Mouse (Mus musculus): ENCODE measurements around the gene Lctl. TPM values are rescaled to one million over a fixed set of nuclear protein-coding genes. Genes with fewer than 3 reads are reported as not detected.

Lctl gene
- 1.5 and 2.3 TPM in 2 replicates for total RNA-seq (2012; rRNA removed)

DNA sequence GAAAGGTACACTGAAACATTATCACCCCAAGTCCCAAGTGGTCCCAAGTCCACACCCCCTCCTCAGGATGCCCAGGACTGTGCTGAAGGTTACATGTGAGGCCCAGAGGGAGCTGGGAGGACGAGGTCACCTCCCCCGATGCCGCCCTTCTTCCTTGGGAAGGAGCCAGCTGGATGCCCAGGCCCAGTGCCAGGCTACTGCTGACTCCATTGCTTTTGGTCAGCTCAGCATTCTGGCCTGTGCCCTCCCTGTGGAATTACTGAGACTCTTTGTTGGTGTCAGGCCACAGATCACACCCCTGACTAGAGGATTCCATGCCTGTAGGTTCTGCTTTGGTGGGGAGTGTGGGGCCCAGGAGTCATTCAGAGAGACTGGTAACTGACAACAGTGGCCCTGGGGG is at the start of gene Lctl:
Gene Lctl (plus strand): TSS at position 272 of the 400 bp plus-strand sequence.
- DNase-seq (ENCODE audit: low read depth, low spot score): no peak
- no peaks in the 10 kb centered on the region for H3K36me3 ChIP-seq (ENCODE audit: control insufficient read depth, insufficient read depth, low read length, poor library complexity, severe bottlenecking)
- no peak within 1 kb of the TSS for H3K9ac ChIP-seq (ENCODE audit: insufficient read depth, low read depth, low read length, poor library complexity, severe bottlenecking)
- H3K4me1 ChIP-seq (ENCODE audit: control insufficient read depth in 2 of 2, insufficient read depth in 2 of 2, low read length in 2 of 2, poor library complexity in 1 of 2): peaks cover 2 to 10% of the 10 kb centered on the region in 2 experiments; a peak in 1 of 4 replicates
- H3K27ac ChIP-seq (ENCODE audit: insufficient read depth, low read depth, low read length, poor library complexity, severe bottlenecking): no peak within 1 kb of the TSS
- in situ Hi-C loops (cut with MboI; ENCODE audit: low sequenced_read_pairs in 2 of 2, unreplicated experiment in 2 of 2): no loop called here
- TF ChIP-seq ZNF384 (IDR thresholded peaks at IDR 0.05; ENCODE audit: low read depth, low read length) (no peak), CHD2 (IDR thresholded peaks at IDR 0.05; ENCODE audit: low read depth, low read length) (no peak), HCFC1 (IDR thresholded peaks at IDR 0.05; ENCODE audit: borderline replicate concordance, insufficient read depth, low read length) (no peak), MAFK (IDR thresholded peaks at IDR 0.05; ENCODE audit: insufficient read depth, low read depth, low read length) (no peak)
- H3K4me3 ChIP-seq (ENCODE audit: insufficient read depth in 1 of 2, low read depth in 1 of 2, low read length in 2 of 2, poor library complexity in 1 of 2, severe bottlenecking in 1 of 2): no peak within 1 kb of the TSS
- no peaks in the 10 kb centered on the region for H3K9me3 ChIP-seq (ENCODE audit: control insufficient read depth, insufficient read depth, low read depth, low read length)

DNA sequence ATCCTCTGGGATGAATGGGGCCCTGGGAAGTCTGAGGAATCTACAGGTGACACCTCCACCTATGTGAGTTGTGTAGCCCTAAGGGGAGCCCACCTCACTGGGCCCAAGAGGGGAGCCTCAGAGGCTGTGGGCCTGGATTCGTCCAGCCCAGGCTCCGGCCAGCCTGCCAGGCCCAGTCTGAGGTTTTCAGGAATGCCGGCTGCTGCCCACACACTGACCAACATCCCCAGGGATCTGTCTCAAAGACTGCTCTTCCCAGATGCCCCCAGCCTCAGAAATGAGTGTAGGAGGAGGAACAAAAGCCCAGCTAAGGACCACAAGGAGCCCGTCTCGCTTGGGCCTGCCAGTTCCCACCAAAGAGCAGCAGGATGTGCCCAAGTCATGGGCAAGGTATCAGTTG is 49.2 kb upstream of the Lctl start:
- Histone ChIP-seq H3K4me3 (ENCODE audit: insufficient read depth in 1 of 2, low read depth in 1 of 2, low read length in 2 of 2, poor library complexity in 1 of 2, severe bottlenecking in 1 of 2) (no peak overlapping the region), H3K36me3 (ENCODE audit: control insufficient read depth, insufficient read depth, low read length, poor library complexity, severe bottlenecking) (no peaks in the 10 kb centered on the region), H3K9me3 (ENCODE audit: control insufficient read depth, insufficient read depth, low read depth, low read length) (no peaks in the 10 kb centered on the region), H3K27ac (ENCODE audit: insufficient read depth, low read depth, low read length, poor library complexity, severe bottlenecking) (no peak overlapping the region), H3K9ac (ENCODE audit: insufficient read depth, low read depth, low read length, poor library complexity, severe bottlenecking) (no peak overlapping the region), H3K4me1 (ENCODE audit: control insufficient read depth in 2 of 2, insufficient read depth in 2 of 2, low read length in 2 of 2, poor library complexity in 1 of 2) (no peaks in the 10 kb centered on the region)
- no peak for DNase-seq (ENCODE audit: low read depth, low spot score)
- in situ Hi-C loops (cut with MboI; ENCODE audit: low sequenced_read_pairs in 2 of 2, unreplicated experiment in 2 of 2): no loop called here
- TF ChIP-seq HCFC1 (IDR thresholded peaks at IDR 0.05; ENCODE audit: borderline replicate concordance, insufficient read depth, low read length) (no peak), MAFK (IDR thresholded peaks at IDR 0.05; ENCODE audit: insufficient read depth, low read depth, low read length) (no peak), ZNF384 (IDR thresholded peaks at IDR 0.05; ENCODE audit: low read depth, low read length) (no peak), CHD2 (IDR thresholded peaks at IDR 0.05; ENCODE audit: low read depth, low read length) (no peak), ZC3H11A (IDR thresholded peaks at IDR 0.05; ENCODE audit: borderline replicate concordance, low read depth, low read length) (no peak)

GRCm38 (mm10) chr9:64068571-64068970 is 48.4 kb upstream of the Lctl start:
- Histone ChIP-seq H3K4me1 (ENCODE audit: control insufficient read depth in 2 of 2, insufficient read depth in 2 of 2, low read length in 2 of 2, poor library complexity in 1 of 2) (no peaks in the 10 kb centered on the region), H3K4me3 (ENCODE audit: insufficient read depth in 1 of 2, low read depth in 1 of 2, low read length in 2 of 2, poor library complexity in 1 of 2, severe bottlenecking in 1 of 2) (no peak overlapping the region), H3K27ac (ENCODE audit: insufficient read depth, low read depth, low read length, poor library complexity, severe bottlenecking) (no peak overlapping the region), H3K9me3 (ENCODE audit: control insufficient read depth, insufficient read depth, low read depth, low read length) (no peaks in the 10 kb centered on the region), H3K36me3 (ENCODE audit: control insufficient read depth, insufficient read depth, low read length, poor library complexity, severe bottlenecking) (no peaks in the 10 kb centered on the region), H3K9ac (ENCODE audit: insufficient read depth, low read depth, low read length, poor library complexity, severe bottlenecking) (no peak overlapping the region)
- in situ Hi-C loops (cut with MboI; ENCODE audit: low sequenced_read_pairs in 2 of 2, unreplicated experiment in 2 of 2): no loop called here
- TF ChIP-seq CHD2 (IDR thresholded peaks at IDR 0.05; ENCODE audit: low read depth, low read length) (no peak), MAFK (IDR thresholded peaks at IDR 0.05; ENCODE audit: insufficient read depth, low read depth, low read length) (no peak), ZNF384 (IDR thresholded peaks at IDR 0.05; ENCODE audit: low read depth, low read length) (no peak), HCFC1 (IDR thresholded peaks at IDR 0.05; ENCODE audit: borderline replicate concordance, insufficient read depth, low read length) (no peak), ZC3H11A (IDR thresholded peaks at IDR 0.05; ENCODE audit: borderline replicate concordance, low read depth, low read length) (no peak)
- DNase-seq (ENCODE audit: low read depth, low spot score): no peak

DNA sequence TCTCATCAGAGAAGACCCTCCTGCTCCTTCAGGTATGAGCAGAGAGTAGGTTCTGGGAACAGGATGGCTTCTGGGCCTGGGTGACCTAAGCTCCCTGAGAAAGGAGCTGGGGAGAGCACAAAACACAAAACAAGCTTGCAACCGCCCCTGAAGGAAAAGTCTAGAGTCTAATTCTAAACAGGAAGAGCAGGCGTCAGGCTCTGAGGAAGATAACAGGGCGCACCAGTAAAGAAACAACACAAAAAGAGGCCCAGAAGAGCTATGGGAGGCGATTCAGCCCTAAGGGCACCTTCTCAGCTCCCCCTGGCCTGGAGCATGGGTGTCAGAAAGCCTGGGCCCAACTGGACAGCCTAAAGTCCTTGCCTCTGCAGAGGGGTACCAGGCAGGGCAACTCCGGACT is 47.8 kb upstream of the Lctl start:
- no peak for TF ChIP-seq MAFK (IDR thresholded peaks at IDR 0.05; ENCODE audit: insufficient read depth, low read depth, low read length)
- TF ChIP-seq ZC3H11A (IDR thresholded peaks at IDR 0.05; ENCODE audit: borderline replicate concordance, low read depth, low read length): no peak
- TF ChIP-seq HCFC1 (IDR thresholded peaks at IDR 0.05; ENCODE audit: borderline replicate concordance, insufficient read depth, low read length): no peak
- TF ChIP-seq ZNF384 (IDR thresholded peaks at IDR 0.05; ENCODE audit: low read depth, low read length): no peak
- no peak for TF ChIP-seq CHD2 (IDR thresholded peaks at IDR 0.05; ENCODE audit: low read depth, low read length)
- Histone ChIP-seq H3K9me3 (ENCODE audit: control insufficient read depth, insufficient read depth, low read depth, low read length) (no peaks in the 10 kb centered on the region), H3K27ac (ENCODE audit: insufficient read depth, low read depth, low read length, poor library complexity, severe bottlenecking) (no peak overlapping the region), H3K4me1 (ENCODE audit: control insufficient read depth in 2 of 2, insufficient read depth in 2 of 2, low read length in 2 of 2, poor library complexity in 1 of 2) (no peaks in the 10 kb centered on the region), H3K9ac (ENCODE audit: insufficient read depth, low read depth, low read length, poor library complexity, severe bottlenecking) (no peak overlapping the region), H3K36me3 (ENCODE audit: control insufficient read depth, insufficient read depth, low read length, poor library complexity, severe bottlenecking) (no peaks in the 10 kb centered on the region), H3K4me3 (ENCODE audit: insufficient read depth in 1 of 2, low read depth in 1 of 2, low read length in 2 of 2, poor library complexity in 1 of 2, severe bottlenecking in 1 of 2) (no peak overlapping the region)
- DNase-seq (ENCODE audit: low read depth, low spot score): no peak
- in situ Hi-C loops (cut with MboI; ENCODE audit: low sequenced_read_pairs in 2 of 2, unreplicated experiment in 2 of 2): no loop called here

DNA sequence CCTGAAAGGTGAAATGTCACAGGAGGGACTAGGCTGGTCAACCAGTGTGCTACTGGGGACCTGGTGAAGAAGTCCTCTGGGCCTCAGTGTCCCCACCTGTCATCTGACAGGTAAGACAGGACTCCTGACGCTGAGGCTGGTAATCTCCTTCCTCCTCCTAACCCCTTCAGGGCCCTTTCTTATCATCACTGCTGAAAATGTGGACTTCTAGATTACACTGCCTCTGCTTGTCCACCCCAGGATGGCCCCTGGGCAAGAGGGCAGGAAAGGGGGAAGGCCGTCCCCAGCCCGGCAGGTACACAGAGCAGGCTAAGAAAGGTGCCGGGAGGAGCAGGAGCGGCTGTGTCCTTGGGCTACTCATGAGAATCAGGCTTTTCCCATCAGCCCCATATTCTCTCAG is 46.3 kb upstream of the Lctl start:
- Histone ChIP-seq H3K27ac (ENCODE audit: insufficient read depth, low read depth, low read length, poor library complexity, severe bottlenecking) (no peak overlapping the region), H3K36me3 (ENCODE audit: control insufficient read depth, insufficient read depth, low read length, poor library complexity, severe bottlenecking) (no peaks in the 10 kb centered on the region), H3K9ac (ENCODE audit: insufficient read depth, low read depth, low read length, poor library complexity, severe bottlenecking) (no peak overlapping the region), H3K9me3 (ENCODE audit: control insufficient read depth, insufficient read depth, low read depth, low read length) (no peaks in the 10 kb centered on the region), H3K4me3 (ENCODE audit: insufficient read depth in 1 of 2, low read depth in 1 of 2, low read length in 2 of 2, poor library complexity in 1 of 2, severe bottlenecking in 1 of 2) (no peak overlapping the region), H3K4me1 (ENCODE audit: control insufficient read depth in 2 of 2, insufficient read depth in 2 of 2, low read length in 2 of 2, poor library complexity in 1 of 2) (no peaks in the 10 kb centered on the region)
- in situ Hi-C loops (cut with MboI; ENCODE audit: low sequenced_read_pairs in 2 of 2, unreplicated experiment in 2 of 2): no loop called here
- TF ChIP-seq ZC3H11A (IDR thresholded peaks at IDR 0.05; ENCODE audit: borderline replicate concordance, low read depth, low read length) (no peak), HCFC1 (IDR thresholded peaks at IDR 0.05; ENCODE audit: borderline replicate concordance, insufficient read depth, low read length) (no peak), CHD2 (IDR thresholded peaks at IDR 0.05; ENCODE audit: low read depth, low read length) (no peak)
- no peak for DNase-seq (ENCODE audit: low read depth, low spot score)
